Mouse (Mus musculus) brain, embryonic 14.5 days (tissue): ENCODE data around the gene Tmem255b.

Source experiments
- CTCF ChIP-seq: fragments of 200-500 bp; IDR thresholded peaks from 2 replicates; pipeline ENCODE4 v1.5.1; 2012; ENCODE audit warnings: inconsistent platforms, mild to moderate bottlenecking, moderate library complexity, borderline replicate concordance; ENCODE audit not compliant: insufficient read depth, insufficient read length; ENCODE audit errors: extremely low read depth
- POLR2A ChIP-seq: fragments of 200-500 bp; IDR thresholded peaks from 2 replicates; pipeline ENCODE4 v1.6.1; 2012; ENCODE audit warnings: mild to moderate bottlenecking, inconsistent platforms, borderline replicate concordance; ENCODE audit not compliant: poor library complexity, insufficient read depth, insufficient read length, severe bottlenecking; ENCODE audit errors: extremely low read depth

DNA sequence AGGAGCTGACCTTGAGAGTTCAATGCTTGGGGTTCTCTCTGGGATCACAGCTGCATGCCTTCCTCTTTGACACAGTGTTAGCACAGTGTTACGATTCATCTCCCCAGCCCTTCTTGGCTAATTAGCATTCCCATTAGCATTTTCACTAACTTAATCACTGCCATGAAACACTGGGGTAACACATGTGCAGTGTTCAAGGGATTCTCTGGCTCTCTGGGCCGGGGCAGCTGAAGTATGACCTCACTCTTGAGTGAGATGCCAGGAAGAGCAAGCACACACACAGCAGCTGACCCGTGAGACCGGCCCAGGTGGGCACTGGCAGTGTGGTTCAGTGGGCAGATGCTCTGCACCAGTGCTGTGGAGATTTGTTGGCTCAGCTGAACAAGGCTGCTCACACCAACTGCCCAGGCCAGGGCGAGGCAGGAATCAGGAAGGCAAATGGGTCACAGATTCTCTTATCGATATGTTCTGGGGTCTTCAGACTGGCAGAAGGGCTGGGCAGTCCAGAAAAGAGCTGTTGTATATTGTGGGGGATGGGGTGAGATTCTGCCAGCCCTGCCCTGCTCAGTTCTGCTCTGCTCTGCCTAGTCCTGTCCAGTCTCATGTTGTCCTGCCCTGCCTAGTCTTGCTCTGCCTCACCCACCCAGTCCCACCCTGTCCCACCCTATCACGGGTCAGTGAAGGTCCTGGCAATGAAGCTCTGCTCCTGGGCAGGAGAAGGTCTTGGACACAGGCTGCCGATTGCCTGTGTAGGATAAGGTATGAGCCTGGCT, 19.5 kb downstream of the Tmem255b start:
- no peak for TF ChIP-seq CTCF
- no peak for TF ChIP-seq POLR2A
